Comparison of ENCODE assay signal across 18 mouse cellular contexts in the genomic region with DNA sequence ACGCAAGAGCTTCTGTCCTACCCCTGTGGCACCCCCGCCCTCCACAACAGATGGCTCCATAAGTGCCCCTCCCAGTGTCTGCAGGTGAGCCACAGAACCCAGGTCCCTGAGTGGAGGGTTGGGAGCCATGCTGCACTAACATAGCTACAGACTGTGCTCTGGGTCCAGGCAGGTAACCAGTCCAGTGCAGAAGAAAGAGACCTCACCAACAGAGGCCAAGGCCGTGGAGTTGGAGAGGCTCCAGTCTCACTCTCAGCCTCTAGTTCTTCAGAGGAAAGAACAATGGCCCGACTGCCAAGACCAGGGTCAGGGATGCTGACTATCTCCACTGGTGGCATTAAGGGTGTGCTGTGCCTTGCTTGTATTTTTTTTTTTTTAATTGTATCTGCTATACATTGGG. TPM values are rescaled to one million over a fixed set of nuclear protein-coding genes. Genes with fewer than 3 reads are reported as not detected.
A peak's percentile ranks its signal among the peaks of the same experiment; 100 is the strongest.
DNase-seq lines count a peak whose midpoint lies in the region; TF ChIP-seq lines count a peak whose summit lies in the region.
"Had no signal": no experiment of that assay in that cellular context is flagged by ENCODE, and none has a peak within 500 bp of the region (broad histone marks: within the 10 kb centered on the region; RNA-seq: fewer than 3 reads in every experiment).

No protein-coding gene starts in this region.

- H3K27me3 ChIP-seq in testis, adult 2 months (ENCODE audit: control insufficient read depth, insufficient read depth, low read length) = no peaks in the 10 kb centered on the region
- H3K27me3 ChIP-seq: embryonic facial prominence, embryonic 13.5 days; embryonic facial prominence, embryonic 15.5 days; forebrain, embryonic 12.5 days had no signal

- TF ChIP-seq POLR2A in testis, adult 2 months (IDR thresholded peaks at IDR 0.05; ENCODE audit: control insufficient read depth, low read depth, low read length) = no peak

- H3K4me3 ChIP-seq in testis, adult 2 months (ENCODE audit: control insufficient read depth, low read depth, low read length) = peak overlapping the region; percentile 21
- H3K4me3 ChIP-seq: embryonic facial prominence, embryonic 13.5 days; embryonic facial prominence, embryonic 15.5 days; erythroblast, embryonic 14.5 days; forebrain, embryonic 10.5 days; forebrain, embryonic 12.5 days had no signal

- TF ChIP-seq CTCF in testis, adult 2 months (IDR thresholded peaks at IDR 0.05; ENCODE audit: control insufficient read depth, insufficient read depth, insufficient replicate concordance, low read depth, low read length) = no peak

- H3K27ac ChIP-seq in testis, adult 2 months (ENCODE audit: control insufficient read depth, insufficient read depth, low read depth, low read length) = no peak overlapping the region
- H3K27ac ChIP-seq: embryonic facial prominence, embryonic 13.5 days; embryonic facial prominence, embryonic 15.5 days; forebrain, embryonic 10.5 days; forebrain, embryonic 12.5 days had no signal

- no peaks in the 10 kb centered on the region for H3K4me1 ChIP-seq in testis, adult 2 months (ENCODE audit: control insufficient read depth, insufficient read depth, low read length)
- H3K4me1 ChIP-seq: embryonic facial prominence, embryonic 13.5 days; embryonic facial prominence, embryonic 15.5 days; forebrain, embryonic 10.5 days; forebrain, embryonic 12.5 days had no signal

- H3K36me3 ChIP-seq in testis, adult 2 months (ENCODE audit: control insufficient read depth, insufficient read depth, low read length) = peaks cover 10% of the 10 kb centered on the region

- peak; percentile 46 for DNase-seq in adrenal gland, adult 2 months
- no peak for DNase-seq in adrenal gland, postnatal 14 days
- peak; percentile 45 to 55 for DNase-seq in adrenal gland, postnatal 36 days
- no peak for DNase-seq in adrenal gland, postnatal 25 days
- DNase-seq in testis, postnatal 14 days (ENCODE audit: low spot score) = no peak
- DNase-seq: cerebellum, adult 11 months; cerebellum, adult 18-20 months; cerebellum, adult 8-10 months; cerebellum, adult 9-11 months; cerebellum, postnatal 14 days; cerebellum, postnatal 36 days; embryo, embryonic 11 days had no signal

RNA-seq across cellular contexts. Expression of gene Tnip2, which starts 52.5 kb away (rescaled TPM):
- 10 to 100 TPM; 12.8 to 14.8 TPM for total RNA-seq in adrenal gland, adult 2 months (2021)
- 55.1 and 55.3 TPM in 2 replicates for polyA plus RNA-seq in adrenal gland, adult 2 months (2012; rRNA removed)
- total RNA-seq in adrenal gland, postnatal 14 days (2021) = 12.1 and 14.8 TPM in 2 replicates
- 10 to 100 TPM; 15.0 to 16.8 TPM for total RNA-seq in adrenal gland, postnatal 36 days (2021)
- total RNA-seq in adrenal gland, postnatal 25 days (2021) = 14.9 and 24.7 TPM in 2 replicates
- polyA plus RNA-seq in testis, adult 2 months (2012; rRNA removed) = 5.4 and 5.8 TPM in 2 replicates
- polyA plus RNA-seq: erythroblast, embryonic 14.5 days had no signal

Comparison
In these comparisons a context has a peak if more than half of its experiments do, and no peak if none do; other contexts are left out.
1. DNase-seq: peak in adrenal gland, adult 2 months (single experiment) and adrenal gland, postnatal 36 days (2 of 2); none in adrenal gland, postnatal 14 days (single experiment), adrenal gland, postnatal 25 days (single experiment) and testis, postnatal 14 days (single experiment).